Mouse (Mus musculus) heart, postnatal 4 days (tissue): ENCODE measurements at regions not wholly inside any gene's neighbourhood (a gene's known extent, or its start where the extent isn't known, plus 50 kb on each side); places are given as distances from the start of the nearest gene placed in this dataset.
A peak's percentile ranks its signal among the peaks of the same experiment; 100 is the strongest.

Source experiments
- DNase-seq: peaks from one replicate; pipeline ENCODE4 v3.0.0; 2021

DNA sequence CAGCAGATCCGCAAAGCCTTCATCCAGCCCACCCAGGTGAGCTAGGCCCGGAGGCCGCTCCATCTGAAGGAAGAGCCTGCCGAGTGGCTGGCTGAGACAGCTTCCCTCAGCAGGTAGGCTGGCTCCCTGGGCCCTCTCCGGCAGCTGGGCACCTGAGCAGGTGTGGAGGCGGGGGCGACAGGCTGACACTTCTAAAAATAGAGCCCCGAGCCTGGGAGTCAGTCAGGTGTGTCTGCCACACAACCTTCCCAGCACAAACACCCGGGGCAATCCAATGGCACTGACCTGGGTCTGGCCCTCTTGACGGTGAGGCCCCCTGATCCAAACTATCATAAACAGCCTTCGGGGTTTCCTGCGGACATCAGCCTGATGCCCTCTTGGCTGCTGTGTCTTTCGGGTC is 58.5 kb downstream of the Zfp36l2 start:
- no peak for DNase-seq

DNA sequence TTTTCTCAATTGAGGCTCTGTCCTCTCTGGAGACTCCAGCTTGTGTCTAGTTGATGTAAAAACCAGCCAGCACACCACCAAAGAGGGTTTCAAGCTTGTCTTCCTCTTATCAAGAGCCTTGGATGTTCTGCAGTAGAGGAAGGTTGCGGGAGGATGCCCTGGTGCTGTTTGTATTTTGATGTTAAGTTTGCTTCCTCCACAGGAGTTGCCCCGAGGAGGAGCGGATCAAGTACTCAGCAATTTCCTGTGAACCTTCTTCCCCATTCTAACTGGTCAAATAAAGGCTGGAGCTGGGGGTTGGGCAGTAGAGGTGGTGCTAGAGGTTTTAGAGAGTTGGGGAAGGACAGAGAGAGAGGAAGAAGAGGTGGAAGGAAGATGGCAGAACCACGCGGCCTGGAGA is 59.5 kb downstream of the Zfp36l2 start:
- no peak for DNase-seq

DNA sequence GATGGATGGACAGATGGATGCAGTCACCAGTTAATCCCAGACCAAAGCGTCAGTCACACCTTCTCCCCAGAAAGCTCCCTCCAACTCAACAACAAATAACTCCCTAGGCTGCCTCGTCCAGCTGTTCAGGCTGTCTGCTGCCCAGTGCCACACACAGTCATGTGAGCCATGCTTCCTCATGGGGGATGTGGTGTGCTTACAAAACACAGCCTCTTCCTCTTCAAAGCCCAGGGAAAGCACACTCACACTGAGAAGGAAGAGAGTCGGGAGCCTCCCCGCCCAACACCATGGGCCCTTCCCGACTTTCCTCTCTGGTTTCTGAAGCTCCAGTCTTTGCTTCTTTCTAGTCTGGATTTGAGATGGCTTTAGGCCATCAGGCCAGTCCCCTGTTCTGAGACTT is 61.6 kb downstream of the Zfp36l2 start:
- DNase-seq: no peak

DNA sequence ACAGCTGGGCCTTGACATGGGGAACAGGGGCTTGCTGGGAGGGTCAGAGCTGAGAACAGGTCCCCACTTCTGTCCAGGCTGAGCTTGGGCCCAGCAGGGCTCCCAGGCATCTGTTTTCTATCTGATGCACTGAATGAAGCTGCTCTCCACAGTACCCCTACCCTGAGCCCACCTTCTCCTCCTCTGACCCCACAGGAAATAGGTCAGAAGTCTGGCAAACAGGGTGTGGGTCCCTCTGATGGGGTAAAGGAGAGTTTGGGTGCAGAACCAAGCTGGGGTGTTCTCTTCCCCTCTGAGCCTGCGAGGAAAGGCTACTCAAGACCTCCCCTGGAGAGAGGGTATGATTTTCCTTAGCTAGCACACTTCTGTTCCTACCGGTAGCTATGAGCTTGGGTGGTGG is 64.6 kb downstream of the Zfp36l2 start:
- no peak for DNase-seq

DNA sequence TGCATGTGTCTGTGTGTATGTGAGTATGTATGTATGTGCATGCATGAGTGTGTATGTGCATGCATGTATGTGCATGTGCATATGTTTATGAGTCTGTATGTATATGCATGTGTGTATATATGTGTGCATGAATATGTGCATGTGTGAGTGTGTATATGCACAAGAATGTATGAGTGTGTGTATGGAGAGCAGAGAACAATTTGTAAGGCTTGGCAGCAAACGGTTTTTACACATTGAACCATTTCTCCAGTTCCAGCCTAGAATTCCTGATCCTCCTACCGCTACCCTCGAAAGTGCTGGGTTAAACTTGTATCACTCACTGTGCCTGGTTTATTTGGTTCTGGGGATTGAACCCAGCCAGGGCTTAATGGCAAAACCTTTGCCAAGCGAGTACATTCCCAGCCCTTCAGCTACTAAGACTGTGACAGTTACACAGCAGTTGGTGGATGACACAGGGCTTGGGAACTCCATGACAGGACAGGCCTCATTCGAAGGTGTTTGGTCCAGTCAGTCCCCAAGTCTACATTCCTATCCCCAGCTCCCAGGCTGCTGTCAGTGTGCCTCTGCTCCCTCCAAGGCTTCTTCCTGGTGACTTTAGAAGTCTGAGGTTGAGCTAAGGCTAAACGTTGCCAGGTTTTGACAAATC is 65.1 kb downstream of the Zfp36l2 start:
- DNase-seq: no peak

DNA sequence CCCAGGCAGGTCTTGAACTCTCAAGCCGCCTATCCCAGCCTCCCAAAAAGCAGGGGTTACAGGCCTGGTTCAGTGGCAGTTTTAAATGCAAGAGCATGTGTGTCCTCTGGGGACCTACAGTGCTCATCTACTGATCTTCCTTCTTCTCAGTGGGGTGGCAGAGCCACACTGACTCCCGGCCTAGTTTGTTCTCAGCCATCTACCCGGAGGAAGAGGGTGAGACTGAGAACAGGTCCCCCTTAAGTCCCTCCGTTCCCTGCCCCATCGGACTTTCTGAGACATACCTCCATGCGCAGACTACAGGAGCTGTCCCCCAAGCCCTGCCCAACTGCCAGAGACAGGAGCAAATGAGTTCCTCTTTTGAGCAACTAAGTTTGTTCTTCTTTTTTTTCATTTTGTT is 66.5 kb downstream of the Zfp36l2 start:
- no peak for DNase-seq

DNA sequence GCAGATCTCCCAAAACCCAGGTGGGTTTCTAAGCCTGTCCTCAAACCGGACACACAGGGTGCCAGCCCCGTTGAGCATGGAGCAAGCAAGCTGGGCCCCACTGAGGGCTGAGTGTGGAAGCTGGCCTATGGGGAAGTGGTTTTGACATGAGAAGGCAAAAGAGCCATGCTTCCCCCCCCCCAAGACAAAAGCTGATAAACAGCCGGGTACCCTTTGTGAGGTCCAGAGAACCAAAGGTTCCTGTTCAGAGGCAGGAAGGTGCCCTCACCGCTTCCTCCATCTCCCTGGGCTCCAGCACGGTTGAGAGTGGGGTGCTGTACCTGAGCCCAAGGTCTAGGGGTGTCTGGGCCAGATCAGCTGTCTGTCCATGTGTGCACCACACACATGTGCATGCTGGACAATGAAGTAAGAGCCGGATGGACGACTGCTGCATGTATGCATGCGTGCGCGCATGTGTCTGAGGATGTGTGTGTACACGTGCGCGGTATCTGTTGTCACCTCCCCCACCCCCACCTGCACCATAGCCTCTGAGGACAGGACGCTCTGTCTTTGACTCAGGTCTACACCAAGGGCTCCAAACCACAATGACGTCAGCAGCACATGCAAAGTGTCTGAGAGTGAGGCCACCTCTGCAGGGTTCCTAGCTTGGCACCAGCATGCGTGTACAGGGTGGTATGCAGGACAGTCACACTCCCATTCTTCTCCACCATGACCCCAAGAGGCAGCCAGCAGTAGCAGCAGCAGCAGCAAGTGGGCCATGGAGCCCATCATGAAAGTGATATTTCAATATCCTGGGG is 68.3 kb downstream of the Zfp36l2 start:
- no peak for DNase-seq

DNA sequence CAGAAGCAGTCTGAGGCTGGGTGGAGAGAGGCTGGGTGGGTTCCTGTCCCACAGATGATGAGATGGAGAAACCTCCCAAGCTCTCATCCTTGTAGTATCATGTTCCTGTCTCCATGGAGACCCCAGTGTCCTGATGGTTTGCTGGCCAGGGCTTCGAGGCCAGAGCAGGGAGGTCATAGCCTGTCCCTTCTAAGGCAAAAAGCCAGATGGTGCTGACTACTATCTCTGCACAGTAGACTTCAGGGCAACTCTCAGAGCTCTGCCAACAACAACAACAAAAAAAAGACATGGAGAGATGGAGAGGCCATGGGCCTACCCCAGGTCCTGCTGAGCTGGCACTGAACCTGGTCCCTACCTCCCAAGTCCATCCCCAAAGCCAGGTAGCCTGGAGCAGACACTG is 69.0 kb downstream of the Zfp36l2 start:
- DNase-seq: no peak

DNA sequence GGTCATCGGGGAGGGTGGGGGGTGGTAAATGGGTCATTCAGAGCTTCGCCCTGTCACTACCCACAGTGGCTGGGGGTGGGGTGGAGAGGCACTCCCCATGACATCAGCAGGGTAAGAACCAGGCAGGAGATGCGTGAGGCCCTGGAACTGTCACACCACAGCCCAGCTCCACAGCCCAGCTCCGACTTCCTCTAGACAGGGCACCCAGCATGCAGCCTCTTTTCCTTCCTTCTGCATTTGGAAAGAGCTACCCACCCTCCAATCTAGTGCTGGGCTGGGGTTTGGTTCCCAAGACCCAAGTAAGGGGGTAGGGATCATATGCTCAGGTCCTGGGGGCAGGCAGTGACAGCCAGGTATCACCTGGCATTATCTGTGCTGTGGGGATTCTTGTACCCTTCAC is 69.5 kb downstream of the Zfp36l2 start:
- DNase-seq: no peak

DNA sequence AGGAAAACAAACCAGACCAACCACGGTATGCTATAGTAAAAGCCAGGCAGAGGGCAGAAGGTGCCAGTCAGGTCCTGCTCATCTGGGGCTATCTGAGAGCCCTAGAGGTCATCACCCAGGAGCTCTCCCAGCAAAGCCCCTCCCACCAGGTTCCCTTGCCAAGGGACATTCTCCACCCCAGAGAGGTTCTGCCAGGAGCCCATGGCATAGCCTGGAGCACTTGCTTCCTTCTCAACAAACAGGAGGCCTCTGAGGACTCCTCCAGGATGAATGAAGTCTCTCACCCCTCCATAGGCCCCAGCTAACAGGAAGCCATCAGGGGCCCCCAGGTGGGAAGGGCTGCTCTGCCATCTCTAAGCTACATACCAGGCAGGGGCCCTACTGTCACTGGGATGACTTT is 70.0 kb downstream of the Zfp36l2 start:
- DNase-seq: peak; percentile 28

DNA sequence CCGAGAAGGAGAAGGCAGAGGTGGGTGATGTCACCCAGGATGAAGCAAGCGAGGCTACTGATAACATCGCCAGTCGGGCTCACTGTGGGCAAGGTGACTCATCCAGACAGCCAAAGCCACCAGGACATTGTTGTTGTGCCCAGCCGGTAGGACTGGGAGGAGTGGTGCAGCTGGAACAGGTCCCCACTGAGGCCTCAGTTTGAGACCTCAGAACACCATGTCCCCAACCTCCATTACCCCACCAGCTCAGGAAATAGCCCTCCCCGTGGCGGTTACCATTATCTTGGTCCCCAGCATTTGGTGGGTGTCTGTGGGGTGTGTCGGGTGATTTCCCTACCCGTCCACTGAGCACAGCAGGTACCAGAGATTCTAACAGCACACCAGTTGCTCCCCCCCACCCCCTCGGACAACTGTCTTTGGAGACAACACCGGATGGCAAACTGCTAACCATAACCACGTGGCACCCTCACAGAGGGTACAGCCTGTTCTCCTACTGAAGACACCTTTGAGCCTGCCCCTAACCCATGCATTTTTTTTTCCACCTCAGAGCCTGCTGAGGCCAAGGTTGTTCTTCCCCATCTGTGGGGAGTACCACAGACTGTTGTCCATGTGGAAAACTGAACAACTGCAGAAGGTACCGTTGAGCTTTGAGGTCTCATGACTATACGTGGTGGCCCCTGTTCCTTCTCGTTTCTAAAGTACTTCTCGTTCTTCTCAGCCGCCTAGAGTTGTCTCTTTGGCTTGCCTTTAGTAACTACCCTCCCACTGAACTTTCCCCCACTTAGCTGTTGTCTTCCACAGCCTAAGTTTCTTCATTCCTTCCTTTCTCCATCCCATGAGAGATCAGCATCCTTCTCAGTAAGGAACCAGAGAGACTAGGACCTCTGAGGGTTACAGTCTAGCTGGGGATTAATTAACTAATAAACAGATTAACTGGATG is 71.1 kb downstream of the Zfp36l2 start:
- no peak for DNase-seq

DNA sequence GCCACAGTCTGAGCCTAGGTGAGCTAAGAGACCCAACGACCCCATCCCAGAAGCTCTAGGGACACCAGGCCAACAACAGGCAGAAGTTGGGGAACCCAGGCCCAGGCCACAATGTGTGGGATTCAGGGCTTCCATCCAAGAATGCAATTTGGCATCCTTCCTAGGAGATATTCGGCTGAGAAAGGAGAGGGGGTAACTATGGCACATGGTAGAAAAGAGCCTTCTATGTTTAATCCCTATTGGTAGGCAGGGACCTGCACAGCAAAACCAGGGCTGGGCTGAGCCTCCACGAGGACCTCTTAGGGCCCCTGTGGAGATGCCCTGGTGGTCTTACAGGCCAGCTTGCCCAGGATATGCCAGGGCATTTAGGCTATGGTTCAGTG is 71.8 kb downstream of the Zfp36l2 start:
- DNase-seq: peak; percentile 45

DNA sequence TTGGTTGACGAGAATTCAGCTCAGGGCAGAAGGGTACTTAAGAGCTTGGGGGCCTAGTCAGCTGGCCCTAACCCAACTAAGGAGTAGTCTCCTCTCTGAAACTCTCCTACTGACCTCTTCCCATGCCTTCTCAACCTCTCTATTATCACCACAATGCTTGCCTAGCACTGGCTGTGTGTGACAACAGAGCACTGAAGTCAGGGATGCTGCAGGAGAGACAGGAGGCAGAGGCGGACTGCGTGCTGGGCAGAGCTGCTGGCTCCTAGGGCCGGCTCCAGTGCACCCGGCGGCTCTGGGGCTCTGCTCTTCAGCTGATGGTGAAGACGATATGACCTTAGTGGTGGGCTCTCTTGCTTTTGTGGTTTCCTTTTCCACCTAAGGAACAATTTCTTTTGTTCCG is 72.6 kb downstream of the Zfp36l2 start:
- DNase-seq: no peak

DNA sequence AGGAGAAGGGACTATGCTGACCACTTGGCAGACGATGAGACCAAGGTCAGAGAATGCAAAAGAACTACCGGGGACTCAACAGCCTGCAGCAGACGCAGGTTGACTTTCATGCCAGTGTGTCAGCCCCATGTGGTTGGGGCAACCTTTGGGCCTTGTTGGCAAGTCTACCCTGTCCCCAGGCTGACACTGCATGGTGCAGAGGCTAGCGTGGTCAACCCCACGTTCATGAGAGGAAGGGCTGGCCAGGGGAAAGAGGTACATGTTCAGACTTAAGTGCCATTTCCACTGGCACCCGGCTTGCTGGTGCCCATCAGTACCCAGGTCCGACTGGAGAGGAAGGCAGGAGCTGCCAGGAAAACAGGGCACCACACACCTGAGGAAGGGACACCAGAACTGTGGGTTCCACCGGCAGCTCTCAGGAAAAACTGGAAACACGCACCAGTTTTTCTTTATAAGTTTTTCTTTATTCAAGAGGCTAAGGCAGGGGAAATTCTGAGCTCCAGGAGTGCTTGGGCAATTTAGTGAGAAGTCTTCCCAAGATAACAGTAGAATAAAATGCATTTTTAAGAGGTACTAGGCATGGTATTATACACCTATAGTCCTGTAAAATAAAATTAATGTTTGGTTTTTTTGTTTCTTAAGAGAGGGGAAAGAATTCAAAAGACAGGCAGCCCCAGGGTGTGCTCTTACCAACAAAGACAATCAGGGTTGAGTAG is 73.3 kb downstream of the Zfp36l2 start:
- DNase-seq: no peak

DNA sequence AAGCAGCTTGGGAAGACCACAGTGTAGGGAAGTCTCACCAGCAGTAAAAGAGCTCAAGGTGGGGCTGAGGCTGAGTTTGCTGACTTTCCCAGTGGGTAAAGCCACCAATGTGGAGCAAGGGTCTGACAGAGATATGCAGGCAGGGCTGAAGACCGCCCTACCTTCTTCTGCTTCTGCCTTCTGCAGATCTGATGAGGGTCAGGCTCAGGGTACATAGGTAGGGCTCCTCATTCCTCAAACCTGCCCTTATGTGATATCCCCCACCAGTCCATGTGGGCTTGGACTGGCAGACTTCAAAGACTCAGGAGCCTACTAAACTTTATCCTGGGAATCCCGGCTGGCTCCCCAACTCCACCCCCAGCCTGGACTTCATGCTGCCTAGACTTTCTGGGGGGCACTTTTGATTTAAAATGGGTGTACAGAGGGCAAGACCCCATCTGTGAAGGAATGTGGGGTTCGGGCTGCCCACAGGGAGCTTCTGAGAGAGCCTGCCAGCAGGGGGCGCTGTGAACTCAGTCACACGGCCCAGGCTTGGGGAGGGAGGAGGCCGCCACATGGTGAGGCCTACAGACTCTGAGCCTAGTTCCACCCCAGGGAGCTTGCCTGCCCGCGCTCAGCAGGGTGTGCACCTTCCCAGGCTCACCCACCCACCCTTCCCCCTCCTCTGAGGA is 74.0 kb downstream of the Zfp36l2 start:
- DNase-seq: peak; percentile 93

DNA sequence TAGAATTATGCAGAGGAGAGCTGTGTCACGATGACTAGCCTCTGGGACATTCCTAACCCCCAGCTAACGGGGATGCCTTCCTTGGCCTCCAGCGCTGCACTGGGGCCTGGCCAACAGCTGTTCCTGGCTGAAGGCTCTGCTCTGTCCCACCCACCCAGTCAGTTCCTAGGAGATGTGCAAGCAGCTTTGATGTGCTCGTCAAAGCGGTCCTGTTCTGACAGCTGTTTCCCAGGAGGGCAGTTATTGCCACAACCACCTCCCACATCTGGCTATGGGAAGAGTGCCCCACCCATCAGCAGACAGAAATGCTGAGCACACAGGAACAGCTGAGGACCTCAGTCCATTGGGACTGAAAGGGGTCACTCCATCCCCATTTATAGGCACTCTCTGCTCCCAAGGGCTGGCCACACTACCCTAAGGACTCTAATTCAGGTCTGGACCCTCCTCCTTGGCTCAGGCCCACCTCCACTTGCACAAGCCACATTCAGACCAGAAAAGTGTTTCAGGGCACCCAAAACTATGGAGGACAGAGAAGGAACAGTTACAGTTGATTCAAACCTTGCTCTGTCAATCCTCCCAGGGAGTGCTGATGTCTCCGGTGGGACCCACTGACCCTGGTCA is 75.2 kb downstream of the Zfp36l2 start:
- DNase-seq: peak; percentile 68

DNA sequence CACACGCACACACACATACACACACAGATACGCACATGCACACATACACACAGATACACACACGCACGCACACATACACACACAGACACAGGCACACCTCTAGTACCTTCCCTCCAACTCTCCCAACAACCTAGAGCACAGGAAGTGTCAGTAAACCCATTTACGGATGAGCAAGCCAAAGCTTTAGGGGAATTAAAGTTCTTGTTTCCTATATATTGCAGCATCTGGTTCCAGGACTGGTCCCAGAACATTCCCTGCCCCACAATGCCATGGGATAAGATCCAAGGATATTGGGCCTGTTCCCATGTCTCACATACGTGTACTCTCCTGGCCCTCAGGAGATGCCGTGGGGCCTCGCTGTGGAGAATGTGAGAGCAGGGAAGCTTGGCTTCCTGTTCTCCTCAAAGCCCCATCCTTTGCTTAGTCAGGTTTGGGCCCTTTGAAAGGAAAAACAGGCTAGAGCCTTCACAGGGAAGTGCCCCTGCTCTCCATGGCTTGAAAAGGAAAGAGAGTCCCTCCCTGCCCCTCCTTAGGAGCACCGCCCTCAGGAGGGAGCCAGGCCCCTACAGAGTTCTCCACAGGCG is 75.9 kb downstream of the Zfp36l2 start:
- no peak for DNase-seq

DNA sequence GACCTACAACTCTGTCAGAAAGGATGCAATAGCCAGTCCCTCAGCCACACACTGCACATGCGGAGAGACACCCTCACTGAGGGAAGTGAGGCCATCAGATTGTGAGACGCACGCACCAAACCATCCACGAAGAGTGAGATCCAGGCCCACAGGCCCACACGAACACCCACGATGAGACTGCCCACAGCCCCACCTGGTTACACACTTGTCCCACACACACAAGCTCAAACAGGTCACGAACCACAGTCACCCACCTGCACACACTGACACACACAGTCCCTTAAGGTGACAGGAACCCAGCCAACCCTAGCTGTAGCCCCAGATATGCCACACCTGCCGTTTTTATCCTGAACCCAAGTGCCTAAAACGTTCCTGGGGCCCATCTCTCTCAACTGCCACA is 76.8 kb downstream of the Zfp36l2 start:
- DNase-seq: no peak

DNA sequence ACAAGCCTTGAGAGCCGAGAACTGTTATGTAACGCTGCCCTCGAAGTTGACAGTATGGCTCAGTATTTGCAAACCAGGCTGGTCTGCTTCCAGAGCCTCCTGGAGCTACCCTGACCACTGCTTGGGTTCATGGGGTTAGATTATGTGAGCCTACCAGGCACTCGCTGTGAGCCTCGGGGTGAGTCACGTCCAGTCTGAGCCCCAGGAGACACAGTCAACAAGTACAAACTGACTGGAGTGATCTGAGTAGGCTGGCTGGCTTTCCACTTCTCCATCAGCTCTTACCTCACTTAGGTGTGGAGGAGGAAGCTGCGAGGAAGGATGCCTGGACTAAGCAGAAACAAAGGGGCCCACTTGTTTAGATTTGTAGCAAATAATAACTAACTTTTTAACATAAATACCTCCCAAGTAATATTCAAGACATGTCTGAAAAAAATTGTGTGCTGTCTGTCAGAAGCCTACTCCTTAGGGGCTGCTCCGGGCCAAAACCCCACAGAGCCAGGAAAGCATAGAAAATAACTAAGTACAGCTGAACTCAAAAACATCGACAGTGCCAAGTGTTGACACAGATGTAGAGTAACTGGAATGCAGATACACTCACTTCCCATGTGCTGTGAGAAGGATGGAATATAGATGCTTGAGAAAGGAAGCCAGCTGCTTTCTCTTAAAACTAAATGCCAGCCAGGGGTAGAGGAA is 77.6 kb downstream of the Zfp36l2 start:
- peak; percentile 58 for DNase-seq

DNA sequence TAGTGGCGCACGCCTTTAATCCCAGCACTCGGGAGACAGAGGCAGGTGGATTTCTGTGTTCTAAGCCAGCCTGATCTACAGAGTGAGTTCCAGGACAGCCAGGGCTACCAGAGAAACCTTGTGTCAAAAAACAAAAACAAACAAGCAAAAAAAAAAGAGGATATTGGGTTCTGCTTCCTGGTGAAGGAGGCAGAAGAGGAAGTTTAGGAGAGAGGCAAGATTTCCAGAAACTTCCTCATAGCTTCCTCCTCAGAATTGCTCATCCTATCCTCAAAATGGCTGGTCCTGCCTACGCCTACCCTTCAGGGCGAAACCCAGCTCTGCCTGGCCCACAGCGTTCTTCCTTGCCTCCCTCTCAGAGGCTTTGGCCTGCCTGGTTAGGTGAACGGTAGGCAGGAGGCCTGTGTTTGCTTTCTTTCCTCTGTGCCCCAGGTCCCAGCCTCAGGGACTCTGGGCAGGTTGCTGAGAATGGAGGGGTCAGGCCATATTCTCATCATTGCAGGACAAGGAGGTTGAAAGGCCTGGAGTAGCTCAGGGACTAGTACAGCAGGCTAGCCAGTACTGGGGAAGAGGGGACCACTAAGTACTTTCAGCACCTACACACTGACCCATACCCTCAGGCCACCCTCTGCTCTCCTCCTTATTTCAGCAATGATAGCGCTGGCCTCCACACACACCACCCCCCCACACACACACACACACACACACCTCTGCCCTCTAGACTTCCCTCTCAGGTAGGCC is 79.6 kb downstream of the Zfp36l2 start:
- no peak for DNase-seq
